Mouse (Mus musculus) MEL (cell line): ENCODE measurements at regions not wholly inside any gene's neighbourhood (a gene's known extent, or its start where the extent isn't known, plus 50 kb on each side); places are given as distances from the start of the nearest gene placed in this dataset.

Experiments
- DNase-seq: peaks from one replicate; pipeline ENCODE4 v3.0.0; 2011; ENCODE audit warnings: low read depth, low spot score
- H3K27ac ChIP-seq: 2 replicates; pipeline ENCODE4 v1.5.1; 2012; ENCODE audit warnings: low read depth, mild to moderate bottlenecking, control low read depth, low read length, moderate library complexity; ENCODE audit not compliant: control insufficient read depth
- H3K27me3 ChIP-seq, 2 experiments: fragments of 150-350 bp in 1 of 2; sonication (generic) in 1 of 2; 2 replicates each; pipeline ENCODE4 v1.6.1; 2012; ENCODE audit warnings: low read length in 2 of 2, mild to moderate bottlenecking in 2 of 2, improper control_type of control experiment in 1 of 2, moderate library complexity in 1 of 2; ENCODE audit not compliant: insufficient read depth in 2 of 2, control insufficient read depth in 1 of 2
- H3K36me3 ChIP-seq, 2 experiments: 2 replicates each; pipeline ENCODE4 v1.6.1; 2012 to 2014; ENCODE audit warnings: low read length in 2 of 2, improper control_type of control experiment in 1 of 2, inconsistent platforms in 1 of 2, mild to moderate bottlenecking in 1 of 2; ENCODE audit not compliant: insufficient read depth in 2 of 2, control insufficient read depth in 1 of 2
- H3K4me1 ChIP-seq, 2 experiments: fragments of 150-350 bp in 1 of 2; sonication (generic) in 1 of 2; 2 replicates each; pipeline ENCODE4 v1.6.1; 2012; ENCODE audit warnings: low read length in 2 of 2, improper control_type of control experiment in 1 of 2, mild to moderate bottlenecking in 1 of 2; ENCODE audit not compliant: insufficient read depth in 2 of 2, control insufficient read depth in 1 of 2
- H3K4me3 ChIP-seq, 2 experiments: fragments of 150-350 bp in 1 of 2; sonication (generic) in 1 of 2; 2 replicates each; pipeline ENCODE4 v1.5.1; 2012; ENCODE audit warnings: low read depth in 2 of 2, low read length in 2 of 2, mild to moderate bottlenecking in 2 of 2, moderate library complexity in 2 of 2, control low read depth in 1 of 2, improper control_type of control experiment in 1 of 2; ENCODE audit not compliant: control insufficient read depth in 1 of 2, insufficient read depth in 1 of 2
- H3K79me2 ChIP-seq: 2 replicates; pipeline ENCODE4 v1.6.1; 2012; ENCODE audit warnings: mild to moderate bottlenecking, low read length, moderate library complexity; ENCODE audit not compliant: control insufficient read depth, poor library complexity, insufficient read depth
- H3K9ac ChIP-seq: 2 replicates; pipeline ENCODE4 v1.6.1; 2012; ENCODE audit warnings: low read depth, mild to moderate bottlenecking, control low read depth, low read length, moderate library complexity; ENCODE audit not compliant: control insufficient read depth, poor library complexity, severe bottlenecking
- H3K9me3 ChIP-seq: fragments of 150-350 bp; sonication (generic); replicated peaks from 2 replicates; pipeline ENCODE4 v1.6.1; 2012; ENCODE audit warnings: mild to moderate bottlenecking, low read length, improper control_type of control experiment, moderate library complexity; ENCODE audit not compliant: insufficient read depth
- BHLHE40 ChIP-seq: IDR thresholded peaks from 2 replicates; pipeline ENCODE4 v1.6.1; 2012; ENCODE audit warnings: low read depth, mild to moderate bottlenecking, inconsistent platforms, low read length, improper control_type of control experiment, borderline replicate concordance
- ELF1 ChIP-seq: IDR thresholded peaks from 2 replicates; pipeline ENCODE4 v1.6.1; 2014; ENCODE audit warnings: low read depth, mild to moderate bottlenecking, inconsistent platforms, low read length, improper control_type of control experiment, moderate library complexity
- KAT2A ChIP-seq: conservative IDR thresholded peaks from 2 replicates; pipeline ENCODE4 v1.6.1; 2012; ENCODE audit warnings: low read depth, low read length, improper control_type of control experiment, inconsistent platforms
- MAFK ChIP-seq: IDR thresholded peaks from 2 replicates; pipeline ENCODE4 v1.6.1; 2011; ENCODE audit warnings: low read depth, mild to moderate bottlenecking, low read length, improper control_type of control experiment, borderline replicate concordance
- MAX ChIP-seq: IDR thresholded peaks from 2 replicates; pipeline ENCODE4 v1.6.1; 2011; ENCODE audit warnings: low read length, improper control_type of control experiment
- MAZ ChIP-seq: IDR thresholded peaks from 2 replicates; pipeline ENCODE4 v1.6.1; 2012; ENCODE audit warnings: low read depth, mild to moderate bottlenecking, inconsistent platforms, low read length, improper control_type of control experiment
- MEF2A ChIP-seq: IDR thresholded peaks from 2 replicates; pipeline ENCODE4 v1.6.1; 2014; ENCODE audit warnings: low read depth, mild to moderate bottlenecking, inconsistent platforms, low read length, improper control_type of control experiment; ENCODE audit not compliant: poor library complexity, insufficient replicate concordance, severe bottlenecking; ENCODE audit errors: extremely low read depth
- MYB ChIP-seq: IDR thresholded peaks from 2 replicates; pipeline ENCODE4 v1.6.1; 2011; ENCODE audit warnings: mild to moderate bottlenecking, low read depth, low read length, improper control_type of control experiment
- MYC ChIP-seq: IDR thresholded peaks from 2 replicates; pipeline ENCODE4 v1.6.1; 2011; ENCODE audit warnings: low read depth, mild to moderate bottlenecking, low read length, improper control_type of control experiment, moderate library complexity
- NRF1 ChIP-seq: IDR thresholded peaks from 2 replicates; pipeline ENCODE4 v1.6.1; 2014; ENCODE audit warnings: low read depth, mild to moderate bottlenecking, inconsistent platforms, low read length, improper control_type of control experiment, moderate library complexity; ENCODE audit not compliant: poor library complexity, insufficient read depth, severe bottlenecking
- POLR2AphosphoS5 ChIP-seq: IDR thresholded peaks from 2 replicates; pipeline ENCODE4 v1.6.1; 2012; ENCODE audit warnings: low read depth, borderline replicate concordance, mild to moderate bottlenecking, inconsistent platforms, low read length, moderate library complexity, mixed read lengths
- SMC3 ChIP-seq: IDR thresholded peaks from 2 replicates; pipeline ENCODE4 v1.6.1; 2011; ENCODE audit warnings: low read depth, low read length, improper control_type of control experiment
- TAL1 ChIP-seq: IDR thresholded peaks from 2 replicates; pipeline ENCODE4 v1.6.1; 2012; ENCODE audit warnings: mild to moderate bottlenecking, inconsistent platforms, low read length, moderate library complexity, mixed read lengths
- TCF12 ChIP-seq: IDR thresholded peaks from 2 replicates; pipeline ENCODE4 v1.6.1; 2014; ENCODE audit warnings: low read depth, mild to moderate bottlenecking, inconsistent platforms, low read length, improper control_type of control experiment, moderate library complexity
- USF2 ChIP-seq, 2 experiments: IDR thresholded peaks; 2 replicates each; pipeline ENCODE4 v1.6.1; 2011 to 2012; ENCODE audit warnings: improper control_type of control experiment in 2 of 2, low read length in 2 of 2, borderline replicate concordance in 1 of 2, inconsistent platforms in 1 of 2, low read depth in 1 of 2, mild to moderate bottlenecking in 1 of 2; ENCODE audit not compliant: insufficient read depth in 1 of 2
- ZC3H11A ChIP-seq: IDR thresholded peaks from 2 replicates; pipeline ENCODE4 v1.6.1; 2012; ENCODE audit warnings: low read depth, mild to moderate bottlenecking, inconsistent platforms, low read length, improper control_type of control experiment
- ZKSCAN1 ChIP-seq: IDR thresholded peaks from 2 replicates; pipeline ENCODE4 v1.6.1; 2012; ENCODE audit warnings: low read depth, mild to moderate bottlenecking, inconsistent platforms, low read length, improper control_type of control experiment, moderate library complexity
- ZMIZ1 ChIP-seq: IDR thresholded peaks from 2 replicates; pipeline ENCODE4 v1.6.1; 2012; ENCODE audit warnings: low read depth, mild to moderate bottlenecking, inconsistent platforms, low read length, improper control_type of control experiment, moderate library complexity

GRCm38 (mm10) chr16:78484319-78484718, 92.2 kb downstream of the D16Ertd472e start:
- no peaks in the 10 kb centered on the region for H3K4me1 ChIP-seq
- H3K27ac ChIP-seq, result no peak overlapping the region
- H3K9ac ChIP-seq, result no peak overlapping the region
- no peaks in the 10 kb centered on the region for H3K36me3 ChIP-seq
- no peaks in the 10 kb centered on the region for H3K79me2 ChIP-seq
- no peak for DNase-seq
- H3K9me3 ChIP-seq, result no peaks in the 10 kb centered on the region
- TF ChIP-seq ZMIZ1 (no peak), BHLHE40 (no peak)
- H3K27me3 ChIP-seq, result no peaks in the 10 kb centered on the region
- no peak overlapping the region for H3K4me3 ChIP-seq

GRCm38 (mm10) chr16:78481571-78481970, 94.9 kb downstream of the D16Ertd472e start:
- no peak overlapping the region for H3K27ac ChIP-seq
- no peaks in the 10 kb centered on the region for H3K36me3 ChIP-seq
- H3K4me1 ChIP-seq, result no peaks in the 10 kb centered on the region
- H3K9me3 ChIP-seq, result no peaks in the 10 kb centered on the region
- no peaks in the 10 kb centered on the region for H3K79me2 ChIP-seq
- H3K4me3 ChIP-seq, result no peak overlapping the region
- no peak overlapping the region for H3K9ac ChIP-seq
- TF ChIP-seq MYC, result no peak
- TF ChIP-seq MEF2A, result no peak
- no peak for TF ChIP-seq POLR2AphosphoS5
- TF ChIP-seq MAZ, result no peak
- TF ChIP-seq ZKSCAN1, result no peak
- no peak for TF ChIP-seq TAL1
- TF ChIP-seq ELF1, result no peak
- no peak for TF ChIP-seq TCF12
- no peak for TF ChIP-seq KAT2A
- no peak for TF ChIP-seq SMC3
- TF ChIP-seq MAX, result no peak
- no peak for TF ChIP-seq ZC3H11A
- no peak for TF ChIP-seq MYB
- no peak for TF ChIP-seq NRF1
- DNase-seq, result no peak
- no peaks in the 10 kb centered on the region for H3K27me3 ChIP-seq

GRCm38 (mm10) chr16:78481065-78481464, 95.4 kb downstream of the D16Ertd472e start:
- TF ChIP-seq MAX (no peak), USF2 (IDR thresholded peaks at IDR 0.05; ENCODE audit: borderline replicate concordance in 1 of 2, insufficient read depth in 1 of 2, low read depth in 1 of 2, low read length in 2 of 2) (no peak), MAFK (no peak)
- Histone ChIP-seq H3K4me3 (no peak overlapping the region), H3K79me2 (no peaks in the 10 kb centered on the region), H3K9ac (no peak overlapping the region), H3K27ac (no peak overlapping the region), H3K36me3 (no peaks in the 10 kb centered on the region), H3K4me1 (no peaks in the 10 kb centered on the region), H3K9me3 (no peaks in the 10 kb centered on the region), H3K27me3 (no peaks in the 10 kb centered on the region)
- no peak for DNase-seq
